Mouse (Mus musculus): Measurements from ENCODE around the gene Capn1.
"Not testable (repeated sequence)": the region's sequence is repeated elsewhere in the genome, so short reads cannot be mapped to it uniquely, and the experiment has no call there.

Gene Capn1

GRCm38 (mm10) chr19:6015511-6016315, at the start of gene Capn1:
Capn1 (minus strand) TSS chr19:6015897.
- peak; percentile 53 for DNase-seq (ENCODE audit: low read depth, low spot score)

GRCm38 (mm10) chr19:6063081-6063480, 47.4 kb upstream of the Capn1 start:
- no peak for DNase-seq (ENCODE audit: low read depth, low spot score)

GRCm38 (mm10) chr19:6062418-6062817, 46.7 kb upstream of the Capn1 start:
- no peak for DNase-seq (ENCODE audit: low read depth, low spot score)

- DNase-seq (ENCODE audit: low read depth, low spot score): no peak
Observed at GRCm38 (mm10) chr19:6061641-6062302, 46.1 kb upstream of the Capn1 start.

DNA sequence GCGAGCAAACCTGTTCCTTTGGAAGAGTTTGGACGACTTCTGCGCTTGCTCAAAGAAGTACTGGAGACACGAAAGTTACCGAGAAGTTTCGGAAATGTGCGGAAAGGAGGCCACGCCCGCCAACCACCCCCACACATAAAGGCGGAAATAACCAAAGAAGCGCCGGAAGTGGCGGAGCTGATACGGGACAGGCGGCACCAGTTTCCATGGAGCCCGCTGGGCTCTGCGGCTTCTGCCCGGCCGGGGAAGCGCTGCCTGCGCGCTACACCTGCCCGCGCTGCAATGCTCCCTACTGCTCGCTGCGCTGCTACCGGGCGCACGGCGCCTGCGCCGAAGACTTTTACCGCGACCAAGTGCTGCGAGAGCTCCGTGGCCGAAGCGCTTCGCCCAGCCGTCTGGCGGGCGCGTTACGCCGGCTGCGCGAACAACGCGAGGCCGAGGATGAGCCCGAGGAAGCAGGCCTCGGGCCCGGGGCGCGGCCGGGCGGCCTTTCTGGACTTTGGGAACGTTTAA, 45.4 kb upstream of the Capn1 start, which contains the start of gene Znhit2:
TSS of gene Znhit2 (plus strand) at position 172 of the 513 bp plus-strand sequence.
- DNase-seq (ENCODE audit: low read depth, low spot score): peak; percentile 83

GRCm38 (mm10) chr19:6058966-6059365, 43.3 kb upstream of the Capn1 start:
- no peak for DNase-seq (ENCODE audit: low read depth, low spot score)

DNA sequence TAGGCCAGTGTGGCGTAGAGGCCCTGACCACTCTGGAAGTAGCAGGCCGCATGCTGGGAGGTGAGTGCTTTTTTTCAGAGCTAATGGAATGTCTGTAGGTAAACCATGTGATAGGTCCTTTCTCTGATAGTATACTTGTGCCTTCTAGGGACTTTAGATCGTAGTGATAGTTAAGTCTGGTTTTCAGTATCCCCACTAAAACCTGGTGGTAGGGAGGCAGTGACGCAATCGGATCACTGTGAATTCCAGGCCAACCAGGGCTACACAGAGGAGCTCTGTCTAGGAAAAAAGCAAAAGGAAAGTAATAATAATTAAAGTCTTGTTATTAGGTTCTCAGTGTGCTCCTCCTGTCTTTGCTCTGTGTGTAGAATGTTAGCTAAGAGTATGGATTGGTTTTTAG, 42.8 kb upstream of the Capn1 start:
- no peak for DNase-seq (ENCODE audit: low read depth, low spot score)

GRCm38 (mm10) chr19:6057313-6058096, 41.8 kb upstream of the Capn1 start, which contains the start of the genes Mrpl49 and Fau:
Mrpl49 (minus strand) TSS chr19:6057785.
Fau (plus strand) TSS chr19:6057844.
- DNase-seq (ENCODE audit: low read depth, low spot score): peak; percentile 95

DNA sequence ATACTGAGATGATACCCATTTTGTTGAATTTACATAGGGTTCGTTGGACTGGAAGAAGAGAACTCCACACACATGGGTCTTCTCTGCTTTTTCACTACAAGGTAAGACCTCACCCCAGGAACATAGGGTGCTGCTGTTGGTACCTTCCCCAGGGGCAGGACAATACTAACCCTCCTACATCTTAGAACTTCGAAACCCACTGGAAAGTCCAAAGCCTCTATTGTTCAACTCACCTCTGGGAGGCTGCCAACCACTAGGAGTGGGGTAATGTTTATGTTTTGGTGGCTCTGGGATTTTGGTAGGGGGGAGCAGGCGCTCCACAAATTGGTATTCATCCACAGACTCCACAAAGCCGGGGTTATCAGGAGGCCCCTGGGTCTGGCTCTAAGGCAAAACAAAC, 41.0 kb upstream of the Capn1 start:
- no peak for DNase-seq (ENCODE audit: low read depth, low spot score)

DNA sequence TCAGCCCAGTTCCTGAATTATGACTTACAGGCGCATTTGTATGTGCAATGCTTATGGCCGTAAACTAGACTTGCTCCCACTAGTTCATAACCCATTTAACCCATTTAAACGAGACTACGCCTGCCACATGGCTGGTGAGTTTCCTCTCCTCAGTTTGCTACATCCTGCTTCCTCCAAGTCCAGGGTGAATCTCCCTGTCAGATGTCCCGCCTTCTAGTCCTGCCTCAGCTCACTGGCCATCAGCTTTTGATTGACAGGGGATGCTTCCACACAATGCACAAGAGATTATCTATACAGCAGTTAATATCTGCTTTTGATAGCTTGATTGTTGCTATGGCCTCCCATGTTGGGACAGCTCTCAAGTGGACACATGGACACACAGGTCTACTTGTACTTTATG, 38.6 kb upstream of the Capn1 start:
- no peak for DNase-seq (ENCODE audit: low read depth, low spot score)

GRCm38 (mm10) chr19:6052516-6052915, 36.8 kb upstream of the Capn1 start:
- no peak for DNase-seq (ENCODE audit: low read depth, low spot score)

GRCm38 (mm10) chr19:6048681-6049410, 33.1 kb upstream of the Capn1 start:
- DNase-seq (ENCODE audit: low read depth, low spot score): no peak

- DNase-seq (ENCODE audit: low read depth, low spot score): no peak
Observed at GRCm38 (mm10) chr19:6047899-6048166, 32.1 kb upstream of the Capn1 start.

- no peak for DNase-seq (ENCODE audit: low read depth, low spot score)
Observed at GRCm38 (mm10) chr19:6047154-6047898, 31.6 kb upstream of the Capn1 start.

DNA sequence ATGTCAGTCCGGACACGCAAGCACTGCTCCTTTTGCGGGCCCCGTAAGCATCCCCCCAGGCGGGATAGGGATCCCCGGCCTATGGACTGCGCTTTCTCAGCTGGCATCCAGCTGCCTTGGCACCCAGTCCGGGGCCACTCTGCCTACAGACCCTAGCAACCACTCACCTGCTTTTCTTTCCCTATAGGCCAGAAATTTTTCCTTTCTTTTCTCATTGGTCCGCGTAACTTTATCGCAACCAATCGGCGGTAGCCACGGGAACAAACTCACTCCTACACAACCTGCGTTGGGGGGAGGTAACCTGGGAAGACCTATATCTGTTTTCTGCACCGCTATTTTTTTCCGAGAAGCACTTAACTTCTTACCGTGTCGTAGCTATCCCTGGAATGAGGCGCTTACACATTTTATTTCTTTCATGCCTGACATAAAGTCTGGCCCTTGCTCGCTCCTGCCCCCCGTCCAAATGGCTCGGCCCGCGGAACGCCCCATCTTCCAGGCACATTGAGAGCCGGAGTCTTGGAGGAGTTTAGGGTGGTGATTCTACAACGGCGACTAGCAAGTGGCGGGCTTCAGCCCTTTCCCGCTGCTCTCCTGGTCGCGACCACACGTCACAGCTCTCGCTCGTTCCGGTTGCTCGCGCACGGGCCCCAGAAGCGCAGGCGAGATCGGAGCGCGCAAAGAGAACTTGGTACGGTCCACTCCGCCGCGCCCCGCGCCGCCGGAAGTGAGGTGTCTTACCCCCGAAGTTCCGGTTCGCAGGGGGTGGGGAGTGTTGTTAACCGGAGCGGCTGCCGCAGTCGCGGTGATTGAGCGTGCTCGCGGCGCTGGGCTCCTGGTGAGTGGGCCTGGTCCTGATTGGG, 30.8 kb upstream of the Capn1 start, which contains the start of gene Syvn1:
TSS of gene Syvn1 (plus strand) at position 283 of the 860 bp plus-strand sequence.
- DNase-seq (ENCODE audit: low read depth, low spot score): peak; percentile 84

DNA sequence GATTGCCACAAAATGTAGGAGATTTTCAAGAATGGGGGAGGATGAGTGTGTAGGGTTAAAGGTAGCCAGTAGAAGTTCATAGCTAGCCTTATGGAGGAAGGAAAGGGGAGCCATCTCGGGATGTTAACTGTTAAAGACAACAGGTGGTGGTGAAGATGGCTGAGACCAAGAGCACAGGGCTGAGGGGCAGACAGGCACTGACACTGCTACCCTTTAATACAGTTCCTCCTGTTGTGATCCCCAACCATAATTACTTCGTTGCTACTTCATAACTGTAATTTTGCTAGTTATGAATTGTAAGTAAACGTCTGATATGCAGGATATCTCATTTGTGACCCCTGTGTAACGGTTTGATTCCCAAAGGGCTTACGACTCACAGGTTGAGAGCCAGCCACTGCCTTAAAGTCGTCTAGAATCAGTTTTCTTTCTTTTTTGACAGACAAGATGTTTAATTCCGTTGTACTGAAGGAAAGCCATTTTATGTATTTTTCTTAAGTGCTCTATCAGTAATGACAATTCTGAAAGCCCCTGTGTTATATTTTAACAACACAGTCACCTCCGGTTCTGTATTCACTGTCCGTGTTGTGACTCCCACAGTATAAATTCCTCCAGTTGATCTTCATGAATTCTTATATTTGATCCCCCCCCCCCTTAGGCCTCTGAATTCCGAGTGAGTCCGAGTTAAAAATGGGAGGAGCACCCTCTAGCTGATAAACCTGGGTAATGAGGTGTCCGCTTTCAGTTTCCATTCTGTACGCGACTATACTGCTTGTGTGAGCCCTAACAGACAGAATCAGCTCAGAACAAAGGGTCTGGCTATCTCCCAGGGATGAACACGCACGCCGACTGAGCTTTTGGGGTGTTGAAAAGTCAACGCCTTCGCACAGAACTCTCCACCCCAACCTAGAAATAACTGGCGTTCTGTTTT, 29.9 kb upstream of the Capn1 start:
- no peak for DNase-seq (ENCODE audit: low read depth, low spot score)

DNA sequence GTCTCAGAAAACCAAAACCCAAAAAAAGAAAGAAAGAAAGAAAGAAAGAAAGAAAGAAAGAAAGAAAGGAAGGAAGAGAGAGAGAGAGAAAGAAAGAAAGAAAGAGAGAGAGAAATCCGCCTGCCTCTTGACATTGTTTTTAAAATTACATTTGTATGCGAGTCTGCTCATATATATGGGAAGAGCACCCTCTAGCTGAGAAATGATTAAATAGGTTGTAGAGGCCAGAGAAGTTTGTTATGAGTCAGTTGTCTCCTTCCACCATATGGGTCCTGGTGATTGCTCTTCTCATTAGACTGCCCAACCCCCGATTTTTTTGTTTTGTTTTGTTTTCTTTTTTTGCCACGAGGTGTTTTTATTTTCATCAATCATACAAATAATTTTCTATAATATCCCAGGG, 28.4 kb upstream of the Capn1 start:
- DNase-seq (ENCODE audit: low read depth, low spot score): not testable (repeated sequence)

- DNase-seq (ENCODE audit: low read depth, low spot score): no peak
Observed at GRCm38 (mm10) chr19:6042293-6042692, 26.6 kb upstream of the Capn1 start.

GRCm38 (mm10) chr19:6040002-6040401, 24.3 kb upstream of the Capn1 start:
- no peak for DNase-seq (ENCODE audit: low read depth, low spot score)
